Mouse (Mus musculus): ENCODE data around the gene AU040320. TPM values are rescaled to one million over a fixed set of nuclear protein-coding genes. Genes with fewer than 3 reads are reported as not detected.
A peak's percentile ranks its signal among the peaks of the same experiment; 100 is the strongest.

AU040320 gene
- polyA plus RNA-seq, 1 experiment = 43.6 TPM

- Histone ChIP-seq H3K27ac (ENCODE audit: insufficient read depth, low read length) (no peak overlapping the region), H3K4me3 (ENCODE audit: insufficient read depth, low read length) (no peak overlapping the region), H3K4me1 (ENCODE audit: control insufficient read depth, insufficient read depth, low read length) (no peaks in the 10 kb centered on the region; the same call in 1 of the 2 replicates)
- TF ChIP-seq CTCF (IDR thresholded peaks at IDR 0.05; ENCODE audit: extremely low read depth, insufficient read depth, low read length) (no peak), POLR2A (IDR thresholded peaks at IDR 0.05; ENCODE audit: extremely low read depth, insufficient read depth, low read length) (no peak)
Observed at GRCm38 (mm10) chr4:126840996-126841560, 87.7 kb downstream of the AU040320 start.

- TF ChIP-seq CTCF (IDR thresholded peaks at IDR 0.05; ENCODE audit: extremely low read depth, insufficient read depth, low read length) (no peak), POLR2A (IDR thresholded peaks at IDR 0.05; ENCODE audit: extremely low read depth, insufficient read depth, low read length) (no peak)
- Histone ChIP-seq H3K27ac (ENCODE audit: insufficient read depth, low read length) (no peak overlapping the region), H3K4me1 (ENCODE audit: control insufficient read depth, insufficient read depth, low read length) (no peaks in the 10 kb centered on the region; the same call in 1 of the 2 replicates), H3K4me3 (ENCODE audit: insufficient read depth, low read length) (no peak overlapping the region)
Observed at GRCm38 (mm10) chr4:126842911-126843310, 89.6 kb downstream of the AU040320 start.

- Histone ChIP-seq H3K4me1 (ENCODE audit: control insufficient read depth, insufficient read depth, low read length) (no peaks in the 10 kb centered on the region), H3K27ac (ENCODE audit: insufficient read depth, low read length) (no peak overlapping the region)
- no peak for TF ChIP-seq CTCF (IDR thresholded peaks at IDR 0.05; ENCODE audit: extremely low read depth, insufficient read depth, low read length)
Observed at GRCm38 (mm10) chr4:126845664-126846063, 92.3 kb downstream of the AU040320 start.

GRCm38 (mm10) chr4:126846971-126847370 is 93.6 kb downstream of the AU040320 start:
- no peak overlapping the region for H3K27ac ChIP-seq (ENCODE audit: insufficient read depth, low read length)
- TF ChIP-seq POLR2A (IDR thresholded peaks at IDR 0.05; ENCODE audit: extremely low read depth, insufficient read depth, low read length) (no peak), CTCF (IDR thresholded peaks at IDR 0.05; ENCODE audit: extremely low read depth, insufficient read depth, low read length) (no peak)
- H3K4me3 ChIP-seq (ENCODE audit: insufficient read depth, low read length) = no peak overlapping the region
- H3K4me1 ChIP-seq (ENCODE audit: control insufficient read depth, insufficient read depth, low read length) = no peaks in the 10 kb centered on the region

More at GRCm38 (mm10) chr4:126845664-126846063, 92.3 kb downstream of the AU040320 start:
- H3K4me3 ChIP-seq (ENCODE audit: insufficient read depth, low read length) = no peak overlapping the region

- H3K4me1 ChIP-seq (ENCODE audit: control insufficient read depth, insufficient read depth, low read length) = no peaks in the 10 kb centered on the region
- TF ChIP-seq POLR2A (IDR thresholded peaks at IDR 0.05; ENCODE audit: extremely low read depth, insufficient read depth, low read length) (no peak), CTCF (IDR thresholded peaks at IDR 0.05; ENCODE audit: extremely low read depth, insufficient read depth, low read length) (no peak)
- H3K27ac ChIP-seq (ENCODE audit: insufficient read depth, low read length) = no peak overlapping the region
Observed at GRCm38 (mm10) chr4:126850019-126850777, 96.9 kb downstream of the AU040320 start.

DNA sequence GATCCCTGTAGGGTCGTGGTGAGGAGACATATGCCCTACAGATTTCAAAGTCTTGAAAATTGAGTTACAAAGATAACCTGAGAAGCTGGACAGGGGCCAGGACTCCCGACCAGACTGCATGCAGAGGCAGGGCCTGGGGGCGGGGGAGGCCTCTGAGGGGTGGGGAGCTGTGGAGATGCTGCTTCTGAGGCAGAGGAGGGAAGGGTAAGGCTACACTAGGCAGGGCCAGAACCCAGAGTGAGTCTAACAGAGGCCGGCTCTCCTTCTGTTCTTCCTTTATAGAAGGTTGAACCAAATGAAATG is 97.4 kb downstream of the AU040320 start:
- Histone ChIP-seq H3K27ac (ENCODE audit: insufficient read depth, low read length) (no peak overlapping the region), H3K4me3 (ENCODE audit: insufficient read depth, low read length) (no peak overlapping the region), H3K4me1 (ENCODE audit: control insufficient read depth, insufficient read depth, low read length) (no peaks in the 10 kb centered on the region)
- TF ChIP-seq CTCF (IDR thresholded peaks at IDR 0.05; ENCODE audit: extremely low read depth, insufficient read depth, low read length) (no peak), POLR2A (IDR thresholded peaks at IDR 0.05; ENCODE audit: extremely low read depth, insufficient read depth, low read length) (no peak)

More at GRCm38 (mm10) chr4:126850019-126850777, 96.9 kb downstream of the AU040320 start:
- no peak overlapping the region for H3K4me3 ChIP-seq (ENCODE audit: insufficient read depth, low read length)

- TF ChIP-seq POLR2A (IDR thresholded peaks at IDR 0.05; ENCODE audit: extremely low read depth, insufficient read depth, low read length) (no peak), CTCF (IDR thresholded peaks at IDR 0.05; ENCODE audit: extremely low read depth, insufficient read depth, low read length) (no peak)
- no peak overlapping the region for H3K4me3 ChIP-seq (ENCODE audit: insufficient read depth, low read length)
- H3K27ac ChIP-seq (ENCODE audit: insufficient read depth, low read length) = no peak overlapping the region
- H3K4me1 ChIP-seq (ENCODE audit: control insufficient read depth, insufficient read depth, low read length) = no peaks in the 10 kb centered on the region; the same call in 1 of the 2 replicates
Observed at GRCm38 (mm10) chr4:126852971-126853370, 99.6 kb downstream of the AU040320 start.

GRCm38 (mm10) chr4:126860268-126860986 is 107.1 kb downstream of the AU040320 start:
- Histone ChIP-seq H3K4me3 (ENCODE audit: insufficient read depth, low read length) (no peak overlapping the region), H3K4me1 (ENCODE audit: control insufficient read depth, insufficient read depth, low read length) (no peaks in the 10 kb centered on the region; the same call in 1 of the 2 replicates), H3K27ac (ENCODE audit: insufficient read depth, low read length) (no peak overlapping the region)
- TF ChIP-seq POLR2A (IDR thresholded peaks at IDR 0.05; ENCODE audit: extremely low read depth, insufficient read depth, low read length) (no peak), CTCF (IDR thresholded peaks at IDR 0.05; ENCODE audit: extremely low read depth, insufficient read depth, low read length) (no peak)

- Histone ChIP-seq H3K4me3 (ENCODE audit: insufficient read depth, low read length) (no peak overlapping the region), H3K27ac (ENCODE audit: insufficient read depth, low read length) (no peak overlapping the region), H3K4me1 (ENCODE audit: control insufficient read depth, insufficient read depth, low read length) (no peaks in the 10 kb centered on the region; the same call in 1 of the 2 replicates)
- TF ChIP-seq POLR2A (IDR thresholded peaks at IDR 0.05; ENCODE audit: extremely low read depth, insufficient read depth, low read length) = no peak
- peak; percentile 38 for TF ChIP-seq CTCF (IDR thresholded peaks at IDR 0.05; ENCODE audit: extremely low read depth, insufficient read depth, low read length)
Observed at GRCm38 (mm10) chr4:126861514-126862266, 108.3 kb downstream of the AU040320 start.

Data from cortical plate, adult 2 months (tissue).